Mouse (Mus musculus): ENCODE measurements at regions not wholly inside any gene's neighbourhood (a gene's known extent, or its start where the extent isn't known, plus 50 kb on each side); places are given as distances from the start of the nearest gene placed in this dataset.

DNA sequence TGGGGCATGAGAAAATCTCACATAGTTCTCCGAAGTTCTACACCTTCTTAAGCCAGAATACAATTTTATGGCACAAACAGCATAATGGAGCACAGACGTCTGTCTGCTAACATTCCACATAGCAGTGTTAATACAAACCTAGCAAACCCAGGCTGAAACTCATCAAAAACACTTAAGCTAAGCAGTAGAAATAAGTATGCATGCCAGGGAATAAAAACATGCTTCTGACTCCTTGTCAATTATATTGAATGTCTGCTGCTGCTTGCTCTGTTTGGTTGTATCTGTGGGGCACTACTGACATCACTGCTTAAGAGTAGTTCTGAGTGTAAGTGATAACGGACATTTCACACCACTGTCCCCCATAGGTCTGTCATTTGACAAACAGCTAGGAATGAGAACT, 693.4 kb upstream of the Adamts5 start:
- DNase-seq (ENCODE audit: low read depth, low spot score), result no peak
- Histone ChIP-seq H3K36me3 (ENCODE audit: control insufficient read depth, insufficient read depth, low read length, poor library complexity, severe bottlenecking) (no peaks in the 10 kb centered on the region), H3K27me3 (ENCODE audit: control insufficient read depth, insufficient read depth, low read length, poor library complexity, severe bottlenecking) (no peaks in the 10 kb centered on the region)

DNA sequence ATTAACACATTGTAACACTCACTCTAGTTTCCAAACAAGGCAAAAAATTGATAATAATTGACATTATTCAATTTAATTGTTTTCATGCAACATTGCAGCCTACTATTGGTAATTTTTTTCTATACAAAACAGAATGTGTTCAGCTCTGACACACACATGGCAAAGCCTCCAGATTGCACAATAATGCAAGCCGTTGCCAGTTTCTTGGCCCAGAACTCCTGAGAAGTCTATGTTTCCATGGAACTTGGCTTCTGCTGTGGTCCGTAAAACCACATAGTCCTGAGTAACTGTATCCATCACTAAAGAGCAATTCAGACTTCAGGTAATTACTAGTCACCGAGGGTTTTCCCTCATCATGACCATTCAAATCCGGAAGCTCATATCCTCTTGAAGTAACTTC, 684.4 kb upstream of the Adamts5 start:
- Histone ChIP-seq H3K36me3 (ENCODE audit: control insufficient read depth, insufficient read depth, low read length, poor library complexity, severe bottlenecking) (no peaks in the 10 kb centered on the region), H3K27me3 (ENCODE audit: control insufficient read depth, insufficient read depth, low read length, poor library complexity, severe bottlenecking) (no peaks in the 10 kb centered on the region)
- no peak for DNase-seq (ENCODE audit: low read depth, low spot score)

DNA sequence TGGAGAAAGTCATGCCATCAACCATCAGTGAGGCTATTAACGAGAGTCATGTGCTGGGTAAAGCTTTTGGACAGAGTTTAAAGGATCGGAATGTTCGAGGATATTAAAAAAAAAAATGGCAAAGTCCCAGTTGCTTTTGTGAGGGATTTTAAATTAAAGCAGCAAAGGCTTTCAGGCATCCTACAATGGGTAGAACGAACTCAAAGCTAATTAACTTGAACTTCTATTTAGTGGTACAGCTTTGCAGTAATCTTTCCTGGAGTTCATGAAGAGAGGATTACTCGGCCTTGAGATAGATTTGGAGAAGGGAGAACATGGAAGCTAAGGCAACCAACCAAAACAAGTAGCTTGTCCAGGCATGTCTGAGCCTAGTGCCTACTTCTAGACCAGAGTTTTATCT, 676.7 kb upstream of the Adamts5 start:
- no peaks in the 10 kb centered on the region for H3K27me3 ChIP-seq (ENCODE audit: control insufficient read depth, insufficient read depth, low read length, poor library complexity, severe bottlenecking)
- no peak for DNase-seq (ENCODE audit: low read depth, low spot score)
- H3K36me3 ChIP-seq (ENCODE audit: control insufficient read depth, insufficient read depth, low read length, poor library complexity, severe bottlenecking), result no peaks in the 10 kb centered on the region

DNA sequence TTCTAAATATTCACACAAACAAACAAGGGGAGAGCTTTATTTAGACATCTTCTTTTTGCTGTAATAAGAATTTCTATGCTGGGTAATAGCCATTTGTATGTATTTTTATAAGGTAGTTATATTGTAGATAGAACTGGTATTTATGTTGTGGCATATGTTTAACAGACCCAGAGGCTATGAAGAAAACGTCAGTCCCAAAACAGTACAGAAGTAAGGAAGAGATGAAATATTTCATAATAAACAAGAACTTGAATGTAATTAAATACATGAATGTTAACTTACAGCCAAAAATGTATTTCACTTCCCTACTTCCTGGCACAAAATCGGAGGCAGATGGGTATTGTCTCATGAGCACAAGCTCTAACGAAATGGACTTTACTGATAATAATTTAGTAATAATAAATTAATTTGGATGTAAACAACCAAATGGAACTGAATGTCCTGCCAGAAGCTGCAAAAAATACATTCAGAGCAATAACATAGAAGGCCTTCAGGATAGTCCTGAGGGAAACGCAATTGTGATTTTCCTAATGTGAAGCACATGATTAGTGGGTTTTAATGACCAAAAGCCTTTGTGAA, 645.9 kb upstream of the Adamts5 start:
- no peak for DNase-seq (ENCODE audit: low read depth, low spot score)
- H3K27me3 ChIP-seq (ENCODE audit: control insufficient read depth, insufficient read depth, low read length, poor library complexity, severe bottlenecking), result no peaks in the 10 kb centered on the region
- no peaks in the 10 kb centered on the region for H3K36me3 ChIP-seq (ENCODE audit: control insufficient read depth, insufficient read depth, low read length, poor library complexity, severe bottlenecking)

DNA sequence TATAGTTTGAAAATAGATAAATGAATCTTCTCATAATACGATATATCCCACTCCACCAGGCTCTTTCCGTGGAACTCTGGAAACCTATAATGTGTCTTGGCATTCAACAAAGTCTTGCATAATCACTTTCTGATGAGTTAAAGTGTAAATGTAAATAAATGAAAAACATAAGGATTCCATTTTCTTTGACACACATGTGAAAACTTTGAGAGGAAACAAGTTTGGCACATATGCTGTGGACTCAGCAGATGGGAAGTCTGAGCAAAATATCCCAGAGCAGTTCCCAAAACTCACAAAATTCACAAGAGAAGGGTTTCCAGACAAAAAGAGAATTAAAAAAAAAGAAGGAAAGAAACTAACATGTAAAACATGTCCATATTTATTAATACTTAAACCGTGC, 645.3 kb upstream of the Adamts5 start:
- Histone ChIP-seq H3K36me3 (ENCODE audit: control insufficient read depth, insufficient read depth, low read length, poor library complexity, severe bottlenecking) (no peaks in the 10 kb centered on the region), H3K27me3 (ENCODE audit: control insufficient read depth, insufficient read depth, low read length, poor library complexity, severe bottlenecking) (no peaks in the 10 kb centered on the region)
- no peak for DNase-seq (ENCODE audit: low read depth, low spot score)

DNA sequence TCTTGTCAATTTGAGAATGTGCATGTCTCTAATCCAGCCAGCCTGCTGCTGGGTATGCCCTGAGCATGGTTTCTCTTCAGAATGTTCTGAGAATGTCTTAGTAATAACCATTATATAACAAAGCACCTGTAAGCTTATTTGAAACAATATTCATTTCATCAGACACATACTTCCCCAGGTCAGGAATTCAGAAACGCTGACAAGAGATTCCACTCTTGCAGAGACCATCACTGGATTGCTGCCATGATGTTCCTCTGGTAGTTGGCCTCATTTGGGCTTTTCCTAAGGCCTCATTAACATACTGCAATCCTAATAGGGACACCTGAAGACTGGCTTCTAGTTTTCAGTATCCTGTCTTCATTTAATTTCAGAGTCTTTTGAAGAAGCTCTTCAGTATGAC, 642.5 kb upstream of the Adamts5 start:
- no peaks in the 10 kb centered on the region for H3K27me3 ChIP-seq (ENCODE audit: control insufficient read depth, insufficient read depth, low read length, poor library complexity, severe bottlenecking)
- DNase-seq (ENCODE audit: low read depth, low spot score), result no peak
- H3K36me3 ChIP-seq (ENCODE audit: control insufficient read depth, insufficient read depth, low read length, poor library complexity, severe bottlenecking), result no peaks in the 10 kb centered on the region

DNA sequence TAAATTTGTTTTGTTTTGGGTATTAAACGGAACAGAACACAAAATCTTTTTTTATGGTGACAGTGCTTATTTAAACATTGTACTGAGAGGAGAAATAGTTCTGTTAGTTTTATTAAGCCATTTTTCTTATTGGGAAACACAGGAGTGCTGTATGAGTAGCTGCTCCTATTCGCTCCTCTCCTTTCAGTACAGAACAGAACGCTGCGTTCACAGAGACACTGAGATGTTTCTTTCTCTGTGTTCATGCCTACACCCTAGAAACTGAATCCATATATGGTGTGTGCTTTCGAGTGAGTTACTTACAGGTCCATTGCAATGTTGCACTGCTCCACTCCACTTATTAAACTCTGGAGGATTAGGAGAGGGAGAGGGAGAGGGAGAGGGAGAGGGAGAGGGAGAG, 634.9 kb upstream of the Adamts5 start:
- no peak for DNase-seq (ENCODE audit: low read depth, low spot score)
- Histone ChIP-seq H3K27me3 (ENCODE audit: control insufficient read depth, insufficient read depth, low read length, poor library complexity, severe bottlenecking) (no peaks in the 10 kb centered on the region), H3K36me3 (ENCODE audit: control insufficient read depth, insufficient read depth, low read length, poor library complexity, severe bottlenecking) (no peaks in the 10 kb centered on the region)

DNA sequence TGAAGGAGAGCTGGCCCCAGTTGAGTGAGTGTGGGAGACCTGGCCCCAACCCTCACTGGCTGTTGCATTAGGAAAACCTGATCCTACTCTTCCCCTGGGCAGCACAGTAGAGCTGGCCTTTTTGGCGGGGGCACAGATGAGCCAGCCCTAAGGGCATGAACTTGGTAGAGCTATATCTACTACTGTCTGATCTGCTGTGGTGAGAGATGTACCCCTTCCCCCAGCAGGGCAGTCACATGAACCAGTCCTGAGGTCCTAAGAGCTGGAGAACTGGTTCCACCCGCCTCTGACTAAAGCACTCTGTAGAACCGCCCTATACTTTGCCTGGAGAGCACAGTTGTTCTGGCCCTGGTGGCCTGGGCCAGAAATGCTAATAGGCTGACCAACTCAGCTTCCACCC, 622.5 kb upstream of the Adamts5 start:
- Histone ChIP-seq H3K27me3 (ENCODE audit: control insufficient read depth, insufficient read depth, low read length, poor library complexity, severe bottlenecking) (no peaks in the 10 kb centered on the region), H3K36me3 (ENCODE audit: control insufficient read depth, insufficient read depth, low read length, poor library complexity, severe bottlenecking) (no peaks in the 10 kb centered on the region)
- DNase-seq (ENCODE audit: low read depth, low spot score), result no peak

DNA sequence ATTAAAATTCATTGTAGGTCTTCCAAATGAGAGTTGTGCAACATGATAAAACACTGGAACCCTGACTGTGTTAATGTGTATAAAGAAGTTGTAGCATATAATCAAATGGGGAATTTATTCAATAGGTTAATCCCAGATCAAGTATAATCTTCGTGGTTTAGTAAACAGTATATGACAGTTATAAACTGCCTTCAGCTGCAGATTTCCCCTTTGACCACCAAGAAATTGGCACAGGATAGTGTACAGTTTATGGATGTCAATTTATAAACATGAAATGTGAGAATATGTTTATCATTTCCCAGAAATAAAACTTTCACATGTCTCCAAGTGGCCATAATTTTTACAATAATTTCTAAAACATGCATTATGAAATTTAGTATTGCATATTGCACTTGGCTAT, 615.3 kb upstream of the Adamts5 start:
- no peak for DNase-seq (ENCODE audit: low read depth, low spot score)
- Histone ChIP-seq H3K36me3 (ENCODE audit: control insufficient read depth, insufficient read depth, low read length, poor library complexity, severe bottlenecking) (no peaks in the 10 kb centered on the region), H3K27me3 (ENCODE audit: control insufficient read depth, insufficient read depth, low read length, poor library complexity, severe bottlenecking) (no peaks in the 10 kb centered on the region)

DNA sequence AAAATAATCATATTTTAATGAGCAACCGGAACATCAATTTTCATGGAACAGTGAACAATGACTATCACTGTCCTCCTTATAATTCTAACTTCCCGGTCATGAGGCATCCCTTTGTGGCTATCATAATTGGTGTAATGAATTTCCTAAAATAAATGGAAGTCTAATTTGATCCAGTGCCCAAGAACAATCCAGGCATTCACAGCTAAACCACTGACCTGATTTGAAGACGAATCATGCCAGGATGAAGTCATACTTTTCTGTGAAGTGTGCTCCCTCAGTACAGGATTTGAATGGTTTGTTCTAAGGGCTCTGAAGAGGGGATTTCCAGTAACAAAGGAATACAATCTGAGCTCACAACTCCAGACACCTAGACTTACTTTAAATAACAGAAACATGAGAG, 614.5 kb upstream of the Adamts5 start:
- DNase-seq (ENCODE audit: low read depth, low spot score), result no peak
- Histone ChIP-seq H3K27me3 (ENCODE audit: control insufficient read depth, insufficient read depth, low read length, poor library complexity, severe bottlenecking) (no peaks in the 10 kb centered on the region), H3K36me3 (ENCODE audit: control insufficient read depth, insufficient read depth, low read length, poor library complexity, severe bottlenecking) (no peaks in the 10 kb centered on the region)

DNA sequence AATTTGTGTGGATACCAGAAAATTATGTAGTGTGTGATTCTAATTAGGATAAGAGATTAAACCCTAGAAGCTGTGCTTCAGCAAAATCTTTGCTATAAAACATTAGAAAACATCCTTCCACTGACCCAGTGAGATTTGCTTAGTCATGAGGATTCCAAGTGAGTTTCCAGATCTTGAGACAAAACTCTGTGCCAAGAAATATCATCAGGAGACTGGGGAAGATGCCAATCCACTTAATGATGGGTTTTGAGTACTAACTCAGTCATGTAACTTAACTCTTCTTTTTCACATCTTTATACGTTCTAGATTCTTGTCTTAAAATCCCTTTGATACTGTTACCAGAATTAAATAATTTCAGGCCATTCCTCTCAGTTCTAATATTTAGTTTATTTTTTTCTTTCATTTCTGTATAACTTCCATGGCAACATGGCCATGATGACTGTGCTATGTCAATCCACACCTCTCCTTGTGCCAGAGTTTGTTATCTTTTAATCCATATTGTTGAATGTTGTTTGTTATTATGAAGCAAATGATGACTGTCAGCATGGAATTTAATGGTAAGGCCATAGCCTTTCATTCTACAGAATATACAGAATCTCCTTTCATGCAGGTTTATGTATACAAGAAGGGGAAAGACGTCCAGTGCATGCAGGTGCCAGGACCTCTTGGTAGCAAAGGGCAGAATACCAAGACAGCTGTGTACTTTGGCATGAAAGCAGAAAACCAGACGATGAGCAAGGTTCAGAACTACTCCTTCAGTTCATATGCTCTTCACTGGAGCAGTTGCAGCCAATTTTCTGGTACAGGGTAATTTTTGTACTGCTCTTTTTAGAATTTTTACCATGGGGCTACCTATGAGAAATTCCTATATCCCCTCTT, 599.7 kb upstream of the Adamts5 start:
- DNase-seq (ENCODE audit: low read depth, low spot score), result no peak
- Histone ChIP-seq H3K36me3 (ENCODE audit: control insufficient read depth, insufficient read depth, low read length, poor library complexity, severe bottlenecking) (no peaks in the 10 kb centered on the region), H3K27me3 (ENCODE audit: control insufficient read depth, insufficient read depth, low read length, poor library complexity, severe bottlenecking) (no peaks in the 10 kb centered on the region)

DNA sequence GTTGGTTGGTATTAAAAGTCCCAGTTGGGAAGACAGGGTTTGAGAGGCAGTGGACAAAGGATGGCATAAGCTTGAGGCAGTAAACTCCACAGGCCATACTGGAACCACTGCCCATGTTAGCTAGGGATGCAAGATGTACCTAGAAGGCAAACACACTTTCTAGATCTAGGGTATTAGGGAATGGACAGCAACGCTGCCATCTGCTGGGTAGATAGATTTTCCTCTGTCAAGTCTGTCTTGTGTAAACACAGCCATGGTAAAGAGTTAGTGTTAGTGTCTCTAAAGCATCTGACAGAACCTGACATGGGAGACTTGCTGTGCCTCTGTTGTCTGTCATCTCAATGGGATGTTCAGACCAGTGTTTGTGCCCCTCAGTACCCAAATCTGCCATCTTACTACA, 573.5 kb upstream of the Adamts5 start:
- DNase-seq (ENCODE audit: low read depth, low spot score), result no peak
- Histone ChIP-seq H3K27me3 (ENCODE audit: control insufficient read depth, insufficient read depth, low read length, poor library complexity, severe bottlenecking) (no peaks in the 10 kb centered on the region), H3K36me3 (ENCODE audit: control insufficient read depth, insufficient read depth, low read length, poor library complexity, severe bottlenecking) (no peaks in the 10 kb centered on the region)

DNA sequence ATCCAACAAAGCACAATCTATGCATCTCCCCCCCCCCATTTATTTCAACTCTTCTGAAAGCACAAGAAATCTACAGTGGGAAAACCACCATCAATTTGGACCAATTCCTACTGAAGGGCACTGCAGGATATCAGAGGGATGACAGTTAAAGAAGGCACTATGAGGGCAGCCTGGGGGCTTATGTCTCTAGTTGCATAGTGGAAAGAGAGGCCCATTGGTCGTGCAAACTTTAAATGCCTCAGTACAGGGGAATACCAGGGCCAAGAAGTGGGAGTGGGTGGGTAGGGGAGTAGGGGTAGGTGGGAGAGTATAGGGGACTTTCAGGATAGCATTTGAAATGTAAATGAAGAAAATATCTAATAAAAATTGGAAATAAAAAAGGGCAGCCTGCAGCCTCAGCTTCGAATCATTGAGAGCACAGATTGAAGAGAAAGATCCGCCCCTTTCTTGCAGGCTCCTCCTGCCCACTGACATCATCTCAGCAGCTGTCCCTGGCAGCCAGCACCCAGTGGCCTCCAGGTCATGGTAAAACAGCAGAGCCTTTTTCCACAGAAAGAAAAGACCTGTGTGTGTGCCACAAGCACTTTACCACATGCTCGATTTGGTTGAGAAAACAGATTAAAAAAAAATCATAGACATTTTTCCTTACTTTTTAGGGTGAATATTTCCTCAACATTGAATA, 571.6 kb upstream of the Adamts5 start:
- H3K36me3 ChIP-seq (ENCODE audit: control insufficient read depth, insufficient read depth, low read length, poor library complexity, severe bottlenecking), result no peaks in the 10 kb centered on the region
- DNase-seq (ENCODE audit: low read depth, low spot score), result no peak

DNA sequence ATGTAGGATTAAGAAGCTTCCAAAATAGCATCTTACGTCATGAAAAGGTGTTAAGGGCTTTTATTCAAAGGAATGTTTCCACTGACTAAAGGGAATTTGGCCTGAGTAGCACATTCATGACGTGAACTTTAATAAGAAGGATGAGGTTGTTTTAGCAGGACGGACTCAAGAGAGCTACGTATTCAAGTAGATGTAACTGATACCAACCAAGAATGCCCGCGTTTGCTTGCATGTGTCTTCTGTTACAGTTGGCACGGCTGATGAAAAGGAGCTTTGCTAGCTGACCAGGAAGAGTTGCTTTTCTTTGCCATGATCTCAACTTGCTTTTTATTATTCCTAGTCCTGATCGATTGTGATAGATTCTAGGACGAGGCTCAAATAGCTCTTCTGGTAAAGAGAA, 559.4 kb upstream of the Adamts5 start:
- DNase-seq (ENCODE audit: low read depth, low spot score), result no peak
- H3K36me3 ChIP-seq (ENCODE audit: control insufficient read depth, insufficient read depth, low read length, poor library complexity, severe bottlenecking), result no peaks in the 10 kb centered on the region
- H3K27me3 ChIP-seq (ENCODE audit: control insufficient read depth, insufficient read depth, low read length, poor library complexity, severe bottlenecking), result no peaks in the 10 kb centered on the region

More for the DNA sequence above, 571.6 kb upstream of the Adamts5 start:
- H3K27me3 ChIP-seq (ENCODE audit: control insufficient read depth, insufficient read depth, low read length, poor library complexity, severe bottlenecking), result no peaks in the 10 kb centered on the region

DNA sequence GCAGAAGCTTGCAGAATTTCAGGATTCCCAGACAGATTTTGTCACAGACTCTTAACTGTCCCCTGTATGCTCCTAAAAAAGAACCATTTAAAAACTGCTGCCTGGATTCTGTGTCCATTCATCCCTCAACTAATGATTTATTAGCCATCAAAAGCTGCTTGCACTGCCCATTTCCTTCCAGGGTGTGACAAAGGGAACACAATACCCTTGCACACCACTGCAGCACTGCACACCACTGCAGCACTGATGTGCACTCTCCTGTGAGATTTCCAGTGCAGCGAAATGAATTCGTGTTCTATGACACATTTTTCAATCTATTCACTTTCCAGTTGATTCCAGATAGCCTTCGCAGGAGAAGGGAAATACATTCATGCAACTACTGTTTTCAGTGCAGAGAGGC, 555.0 kb upstream of the Adamts5 start:
- no peaks in the 10 kb centered on the region for H3K27me3 ChIP-seq (ENCODE audit: control insufficient read depth, insufficient read depth, low read length, poor library complexity, severe bottlenecking)
- no peaks in the 10 kb centered on the region for H3K36me3 ChIP-seq (ENCODE audit: control insufficient read depth, insufficient read depth, low read length, poor library complexity, severe bottlenecking)
- no peak for DNase-seq (ENCODE audit: low read depth, low spot score)

Data from splenic B cell, adult 2 months (primary cell).